Mouse (Mus musculus) kidney, adult 2 months (tissue): ENCODE data around the gene Lamb1.

ENCODE experiments used
- CTCF ChIP-seq: fragments of 200-500 bp; conservative IDR thresholded peaks from 2 replicates; pipeline ENCODE4 v1.5.1; 2011; ENCODE audit warnings: low read depth, mild to moderate bottlenecking, control low read depth, low read length, moderate library complexity, mixed read lengths; ENCODE audit not compliant: insufficient read depth, insufficient read length
- POLR2A ChIP-seq: fragments of 200-500 bp; IDR thresholded peaks from one replicate; pipeline ENCODE4 v1.6.1; 2011; ENCODE audit warnings: low read depth, low read length, control low read depth

- TF ChIP-seq CTCF = no peak
- no peak for TF ChIP-seq POLR2A
Measured at GRCm38 (mm10) chr12:31232635-31233034, 32.4 kb upstream of the Lamb1 start.
